Mouse (Mus musculus) ES-E14 (cell line): ENCODE results near the gene Fam83e. TPM values are rescaled to one million over a fixed set of nuclear protein-coding genes. Genes with fewer than 3 reads are reported as not detected.

ENCODE experiments used
- DNase-seq: peaks from one replicate; pipeline ENCODE4 v3.0.0-alpha.2; 2013; ENCODE audit warnings: low read depth, low spot score
- H3K27ac ChIP-seq: 2 replicates; pipeline ENCODE4 v1.5.1; 2012; ENCODE audit warnings: low read depth, mild to moderate bottlenecking, low read length, moderate library complexity, mixed read lengths; ENCODE audit not compliant: poor library complexity, insufficient read depth, severe bottlenecking
- H3K36me3 ChIP-seq: 2 replicates; pipeline ENCODE4 v1.6.1; 2012; ENCODE audit warnings: mild to moderate bottlenecking, low read length, moderate library complexity, mixed read lengths; ENCODE audit not compliant: control insufficient read depth, poor library complexity, insufficient read depth, severe bottlenecking
- H3K4me1 ChIP-seq, 2 experiments: fragments of 150-350 bp in 1 of 2; sonication (generic) in 1 of 2; 2 replicates each; pipeline ENCODE4 v1.6.1; 2012; ENCODE audit warnings: low read length in 2 of 2, mild to moderate bottlenecking in 1 of 2, mixed read lengths in 1 of 2; ENCODE audit not compliant: control insufficient read depth in 2 of 2, insufficient read depth in 2 of 2, poor library complexity in 1 of 2
- H3K4me3 ChIP-seq, 2 experiments: fragments of 150-350 bp in 1 of 2; sonication (generic) in 1 of 2; 2 replicates each; pipeline ENCODE4 v1.5.1; 2012; ENCODE audit warnings: low read length in 2 of 2, low read depth in 1 of 2, mild to moderate bottlenecking in 1 of 2, mixed read lengths in 1 of 2; ENCODE audit not compliant: insufficient read depth in 1 of 2, poor library complexity in 1 of 2, severe bottlenecking in 1 of 2
- H3K9ac ChIP-seq: 2 replicates; pipeline ENCODE4 v1.6.1; 2012; ENCODE audit warnings: low read depth, mild to moderate bottlenecking, low read length, mixed read lengths; ENCODE audit not compliant: poor library complexity, insufficient read depth, severe bottlenecking
- H3K9me3 ChIP-seq: fragments of 150-350 bp; sonication (generic); 2 replicates; pipeline ENCODE4 v1.6.1; 2012; ENCODE audit warnings: low read depth, mild to moderate bottlenecking, low read length; ENCODE audit not compliant: control insufficient read depth, insufficient read depth
- CHD2 ChIP-seq: IDR thresholded peaks from 2 replicates; pipeline ENCODE4 v1.6.1; 2014; ENCODE audit warnings: mild to moderate bottlenecking, low read depth, low read length, inconsistent platforms
- HCFC1 ChIP-seq: IDR thresholded peaks from 2 replicates; pipeline ENCODE4 v1.6.1; 2012; ENCODE audit warnings: low read length, inconsistent platforms, borderline replicate concordance; ENCODE audit not compliant: insufficient read depth
- MAFK ChIP-seq: IDR thresholded peaks from 2 replicates; pipeline ENCODE4 v1.6.1; 2014; ENCODE audit warnings: mild to moderate bottlenecking, low read depth, low read length, inconsistent platforms; ENCODE audit not compliant: insufficient read depth
- ZC3H11A ChIP-seq: IDR thresholded peaks from 2 replicates; pipeline ENCODE4 v1.6.1; 2012; ENCODE audit warnings: low read depth, mild to moderate bottlenecking, inconsistent platforms, low read length, borderline replicate concordance
- ZNF384 ChIP-seq: IDR thresholded peaks from 2 replicates; pipeline ENCODE4 v1.6.1; 2012; ENCODE audit warnings: low read depth, low read length, inconsistent platforms
- in situ Hi-C, 2 experiments: fragments of 600-800 bp; cut with MboI; formaldehyde crosslinking; loops; one replicate each; pipeline ENCODE4 v1.15.1; 2025; ENCODE audit warnings: low sequenced_read_pairs in 2 of 2, inconsistent platforms in 1 of 2; ENCODE audit not compliant: unreplicated experiment in 2 of 2
- total RNA-seq: library from RNA; depleted of rRNA; stranded (reverse); fragments of 300-350 nt; gene quantifications from 2 replicates; pipeline ENCODE4 v1.2.3, GENCODE M21; 2012

The Fam83e gene
- total RNA-seq, 1 experiment, result 6.1 TPM

- in situ Hi-C loops, result no loop called here
- H3K9ac ChIP-seq, result peak overlapping the region; percentile 75
- peak overlapping the region; percentile 40; the same call in 1 of the 2 replicates for H3K27ac ChIP-seq
- TF ChIP-seq ZC3H11A, result no peak
- TF ChIP-seq MAFK, result no peak
- TF ChIP-seq HCFC1, result no peak
- TF ChIP-seq ZNF384, result no peak
- no peak for TF ChIP-seq CHD2
- no peak for DNase-seq
- H3K36me3 ChIP-seq, result peaks cover 43% of the 10 kb centered on the region
- peaks cover 0 to 25% of the 10 kb centered on the region in 2 experiments; a peak in 2 of 4 replicates for H3K4me1 ChIP-seq
- no peaks in the 10 kb centered on the region for H3K9me3 ChIP-seq
- H3K4me3 ChIP-seq, result peak overlapping the region; percentile 76 to 95
Measured at GRCm38 (mm10) chr7:45714630-45715089, 6.4 kb upstream of the Fam83e start.

- Histone ChIP-seq H3K4me3 (peak within 1 kb of the TSS; percentile 76 to 95), H3K4me1 (peaks cover 0 to 26% of the 10 kb centered on the region in 2 experiments; a peak in 2 of 4 replicates), H3K9me3 (no peaks in the 10 kb centered on the region), H3K27ac (peak within 1 kb of the TSS; percentile 40; the same call in 1 of the 2 replicates), H3K36me3 (peaks cover 47% of the 10 kb centered on the region), H3K9ac (peak within 1 kb of the TSS; percentile 75)
- in situ Hi-C loops, result no loop called here
- no peak for TF ChIP-seq ZC3H11A
- peak; percentile 87 for TF ChIP-seq HCFC1
- no peak for TF ChIP-seq ZNF384
- no peak for TF ChIP-seq MAFK
- TF ChIP-seq CHD2, result peak; percentile 58; the same call in 1 of the 2 replicates
- peak; percentile 94 for DNase-seq
Measured at GRCm38 (mm10) chr7:45715090-45715708, 5.8 kb upstream of the Fam83e start, which contains the start of gene Rpl18. Gene Rpl18 (plus strand): TSS chr7:45715457.

- H3K4me3 ChIP-seq, result peak overlapping the region in 1 of 2 experiments; percentile 63; a peak in 1 of 4 replicates
- DNase-seq, result no peak
- H3K9ac ChIP-seq, result no peak overlapping the region; the same call in 1 of the 2 replicates
- peaks cover 50% of the 10 kb centered on the region for H3K36me3 ChIP-seq
- no peak overlapping the region for H3K27ac ChIP-seq
- H3K4me1 ChIP-seq, result peaks cover 0 to 21% of the 10 kb centered on the region in 2 experiments; a peak in 2 of 4 replicates
- H3K9me3 ChIP-seq, result no peaks in the 10 kb centered on the region
- in situ Hi-C loops, result no loop called here
- TF ChIP-seq HCFC1 (no peak), MAFK (no peak), ZNF384 (no peak)
Measured at GRCm38 (mm10) chr7:45715741-45716459, 5.1 kb upstream of the Fam83e start.

GRCm38 (mm10) chr7:45716460-45716857 lies 4.6 kb upstream of the Fam83e start:
- TF ChIP-seq CHD2, result no peak
- TF ChIP-seq MAFK, result no peak
- no peak for TF ChIP-seq ZNF384
- TF ChIP-seq ZC3H11A, result no peak
- peaks cover 0 to 19% of the 10 kb centered on the region in 2 experiments; a peak in 2 of 4 replicates for H3K4me1 ChIP-seq
- H3K9me3 ChIP-seq, result no peaks in the 10 kb centered on the region
- DNase-seq, result no peak
- in situ Hi-C loops, result no loop called here
- peaks cover 50% of the 10 kb centered on the region for H3K36me3 ChIP-seq
- H3K4me3 ChIP-seq, result no peak overlapping the region
- no peak overlapping the region for H3K9ac ChIP-seq
- H3K27ac ChIP-seq, result no peak overlapping the region
